Mouse (Mus musculus): ENCODE measurements around the gene Rnf38. TPM values are rescaled to one million over a fixed set of nuclear protein-coding genes. Genes with fewer than 3 reads are reported as not detected.

Gene Rnf38
- total and polyA plus RNA-seq, 2 experiments = 6.7 to 23.5 TPM

DNA sequence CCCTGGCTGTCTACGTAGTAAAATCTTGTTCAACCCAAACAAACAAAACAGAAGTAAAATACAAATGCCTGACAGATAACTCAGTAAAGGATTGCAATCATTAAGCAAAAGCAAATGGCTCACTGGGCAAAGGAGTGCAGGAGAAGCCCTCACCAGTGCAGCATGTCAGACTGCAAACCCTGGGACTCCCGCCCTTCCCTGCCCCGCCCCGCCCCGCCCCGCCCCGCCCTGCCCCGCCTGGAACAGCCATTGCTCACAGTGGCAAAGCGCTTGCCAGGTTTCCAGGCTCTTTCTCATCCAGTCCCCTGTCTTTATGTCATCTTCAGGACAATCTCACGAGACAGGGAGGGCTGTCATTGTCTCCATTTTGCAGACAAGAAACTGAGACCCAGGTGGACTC lies 16.1 kb upstream of the Rnf38 start:
- peaks cover 6% of the 10 kb centered on the region for H3K27me3 ChIP-seq (ENCODE audit: control insufficient read depth, insufficient read depth, low read length)
- WGBS = 15% methylated on average over 10 of the region's 10 CpGs
- H3K4me3 ChIP-seq (ENCODE audit: insufficient read depth, low read depth, low read length) = no peak overlapping the region
- H3K79me2 ChIP-seq (ENCODE audit: control insufficient read depth, insufficient read depth, low read length) = no peaks in the 10 kb centered on the region
- H3K27ac ChIP-seq (replicated peaks; ENCODE audit: insufficient read depth, low read depth, low read length) = no peak overlapping the region
- no peaks in the 10 kb centered on the region for H3K36me3 ChIP-seq (ENCODE audit: control insufficient read depth, insufficient read depth, low read length)
- no peak for TF ChIP-seq CTCF (IDR thresholded peaks at IDR 0.05; ENCODE audit: low read depth, low read length)
- TF ChIP-seq POLR2A (IDR thresholded peaks at IDR 0.05; ENCODE audit: extremely low read depth, insufficient read depth, low read length) = no peak
- no peak overlapping the region for H3K9ac ChIP-seq (ENCODE audit: low read depth, low read length)
- no peak for DNase-seq (ENCODE audit: extremely low read depth, low read depth, low spot score)
- H3K4me1 ChIP-seq (ENCODE audit: control insufficient read depth, insufficient read depth, low read length) = no peaks in the 10 kb centered on the region; the same call in 1 of the 2 replicates

- Histone ChIP-seq H3K27ac (replicated peaks; ENCODE audit: insufficient read depth, low read depth, low read length) (no peak overlapping the region), H3K36me3 (ENCODE audit: control insufficient read depth, insufficient read depth, low read length) (no peaks in the 10 kb centered on the region), H3K4me1 (ENCODE audit: control insufficient read depth, insufficient read depth, low read length) (no peaks in the 10 kb centered on the region), H3K27me3 (ENCODE audit: control insufficient read depth, insufficient read depth, low read length) (peaks cover 2% of the 10 kb centered on the region; the same call in 1 of the 2 replicates), H3K9ac (ENCODE audit: low read depth, low read length) (no peak overlapping the region), H3K79me2 (ENCODE audit: control insufficient read depth, insufficient read depth, low read length) (no peaks in the 10 kb centered on the region), H3K4me3 (ENCODE audit: insufficient read depth, low read depth, low read length) (no peak overlapping the region)
- no peak for DNase-seq (ENCODE audit: extremely low read depth, low read depth, low spot score)
- 40% methylated on average over 18 of the region's 18 CpGs for WGBS
- TF ChIP-seq POLR2A (IDR thresholded peaks at IDR 0.05; ENCODE audit: extremely low read depth, insufficient read depth, low read length) (no peak), CTCF (IDR thresholded peaks at IDR 0.05; ENCODE audit: low read depth, low read length) (no peak)
These were observed 13.7 kb upstream of the Rnf38 start for GRCm38 (mm10) chr4:44247051-44247939.

- Histone ChIP-seq H3K27ac (replicated peaks; ENCODE audit: insufficient read depth, low read depth, low read length) (no peak overlapping the region), H3K36me3 (ENCODE audit: control insufficient read depth, insufficient read depth, low read length) (no peaks in the 10 kb centered on the region), H3K4me1 (ENCODE audit: control insufficient read depth, insufficient read depth, low read length) (no peaks in the 10 kb centered on the region), H3K9ac (ENCODE audit: low read depth, low read length) (no peak overlapping the region), H3K4me3 (ENCODE audit: insufficient read depth, low read depth, low read length) (no peak overlapping the region), H3K79me2 (ENCODE audit: control insufficient read depth, insufficient read depth, low read length) (no peaks in the 10 kb centered on the region), H3K27me3 (ENCODE audit: control insufficient read depth, insufficient read depth, low read length) (peaks cover 2% of the 10 kb centered on the region; the same call in 1 of the 2 replicates)
- TF ChIP-seq CTCF (IDR thresholded peaks at IDR 0.05; ENCODE audit: low read depth, low read length) (no peak), POLR2A (IDR thresholded peaks at IDR 0.05; ENCODE audit: extremely low read depth, insufficient read depth, low read length) (no peak)
- 41% methylated on average over 4 of the region's 4 CpGs for WGBS
- no peak for DNase-seq (ENCODE audit: extremely low read depth, low read depth, low spot score)
These were observed 12.7 kb upstream of the Rnf38 start for GRCm38 (mm10) chr4:44246285-44246684.

DNA sequence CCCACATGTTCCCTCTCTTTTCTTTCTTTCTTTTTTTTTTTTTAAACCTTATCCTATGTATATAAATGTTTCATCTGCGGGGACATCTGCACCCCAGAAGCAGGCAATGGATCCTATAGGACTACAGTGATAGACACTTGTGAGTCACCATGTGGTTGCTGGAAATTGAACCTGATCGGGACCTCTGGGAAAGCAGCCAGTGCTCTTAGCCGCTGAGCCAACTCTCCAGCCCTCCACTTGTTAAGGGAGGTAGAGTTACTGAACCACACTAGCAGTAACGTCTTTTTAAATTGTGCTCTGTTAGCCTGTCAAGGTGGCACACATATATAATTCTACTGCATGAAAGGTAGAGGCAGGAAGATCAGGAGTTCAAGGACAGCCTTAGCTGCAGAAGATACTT lies 8.0 kb upstream of the Rnf38 start:
- H3K27me3 ChIP-seq (ENCODE audit: control insufficient read depth, insufficient read depth, low read length) = no peaks in the 10 kb centered on the region
- no peaks in the 10 kb centered on the region for H3K36me3 ChIP-seq (ENCODE audit: control insufficient read depth, insufficient read depth, low read length)
- H3K9ac ChIP-seq (ENCODE audit: low read depth, low read length) = no peak overlapping the region
- no peak overlapping the region for H3K4me3 ChIP-seq (ENCODE audit: insufficient read depth, low read depth, low read length)
- 37% methylated on average over 4 of the region's 4 CpGs for WGBS
- no peaks in the 10 kb centered on the region for H3K79me2 ChIP-seq (ENCODE audit: control insufficient read depth, insufficient read depth, low read length)
- TF ChIP-seq CTCF (IDR thresholded peaks at IDR 0.05; ENCODE audit: low read depth, low read length) = no peak
- TF ChIP-seq POLR2A (IDR thresholded peaks at IDR 0.05; ENCODE audit: extremely low read depth, insufficient read depth, low read length) = no peak
- H3K4me1 ChIP-seq (ENCODE audit: control insufficient read depth, insufficient read depth, low read length) = no peaks in the 10 kb centered on the region
- no peak overlapping the region for H3K27ac ChIP-seq (replicated peaks; ENCODE audit: insufficient read depth, low read depth, low read length)
- DNase-seq (ENCODE audit: extremely low read depth, low read depth, low spot score) = no peak

DNA sequence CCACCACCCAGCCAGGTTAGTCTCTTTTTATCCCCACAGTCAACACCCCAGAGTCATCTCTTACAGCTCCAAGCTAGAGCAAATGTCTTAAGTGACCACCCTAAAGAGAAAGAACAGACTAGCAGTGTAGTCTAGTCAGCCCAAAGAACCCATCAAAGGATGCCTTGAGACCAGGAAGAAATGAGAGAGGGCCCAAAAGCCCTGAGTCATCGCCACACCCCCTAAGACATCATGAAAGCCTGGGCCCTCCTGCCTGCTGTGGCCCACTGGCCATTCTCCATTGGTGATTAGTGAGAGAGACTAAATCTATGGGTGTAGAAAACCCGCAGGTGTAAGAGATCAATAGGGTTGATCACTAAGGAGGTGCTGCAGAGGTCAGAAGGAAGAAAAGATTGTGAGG lies 2.4 kb upstream of the Rnf38 start:
- 100% methylated on average over 2 of the region's 2 CpGs for WGBS
- H3K27ac ChIP-seq (replicated peaks; ENCODE audit: insufficient read depth, low read depth, low read length) = no peak overlapping the region
- peaks cover 3% of the 10 kb centered on the region; the same call in 1 of the 2 replicates for H3K4me1 ChIP-seq (ENCODE audit: control insufficient read depth, insufficient read depth, low read length)
- no peak overlapping the region for H3K4me3 ChIP-seq (ENCODE audit: insufficient read depth, low read depth, low read length)
- no peak overlapping the region for H3K9ac ChIP-seq (ENCODE audit: low read depth, low read length)
- H3K36me3 ChIP-seq (ENCODE audit: control insufficient read depth, insufficient read depth, low read length) = no peaks in the 10 kb centered on the region
- H3K79me2 ChIP-seq (ENCODE audit: control insufficient read depth, insufficient read depth, low read length) = no peaks in the 10 kb centered on the region
- TF ChIP-seq CTCF (IDR thresholded peaks at IDR 0.05; ENCODE audit: low read depth, low read length) = no peak
- no peak for TF ChIP-seq POLR2A (IDR thresholded peaks at IDR 0.05; ENCODE audit: extremely low read depth, insufficient read depth, low read length)
- no peak for DNase-seq (ENCODE audit: extremely low read depth, low read depth, low spot score)
- H3K27me3 ChIP-seq (ENCODE audit: control insufficient read depth, insufficient read depth, low read length) = no peaks in the 10 kb centered on the region
